Mouse (Mus musculus): ENCODE data around the gene Fgf18. TPM values are rescaled to one million over a fixed set of nuclear protein-coding genes. Genes with fewer than 3 reads are reported as not detected.

The Fgf18 gene
- polyA plus RNA-seq (2012; rRNA removed) = 0.52 and 0.89 TPM in 2 replicates

DNA sequence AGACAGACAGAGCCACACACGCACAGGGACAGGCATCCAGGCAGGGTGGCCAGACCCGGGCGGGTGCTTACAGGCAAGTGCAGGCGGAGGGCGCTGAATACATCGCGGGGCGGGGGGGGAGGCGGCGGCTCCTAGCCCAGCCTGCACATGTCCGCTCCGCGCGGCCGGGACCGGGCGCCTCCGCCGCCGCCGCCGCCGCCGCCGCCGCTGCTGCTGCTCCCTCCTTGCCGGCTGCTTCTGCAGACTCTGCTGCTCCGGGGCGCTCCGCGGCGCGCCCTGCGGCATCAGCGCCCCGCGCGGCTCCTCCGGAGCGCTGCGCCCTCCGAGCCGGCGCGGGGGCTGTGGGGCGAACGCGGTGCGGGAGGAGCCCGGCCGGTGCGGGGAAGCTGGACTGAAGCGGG, at the start of gene Fgf18:
Gene Fgf18, minus strand, starts transcription at position 230 of the 401 bp plus-strand sequence.
- Histone ChIP-seq H3K4me3 (ENCODE audit: control insufficient read depth, low read depth, low read length) (peak within 1 kb of the TSS; percentile 71), H3K36me3 (ENCODE audit: control insufficient read depth, insufficient read depth, low read length) (no peaks in the 10 kb centered on the region; the same call in 1 of the 2 replicates), H3K27me3 (ENCODE audit: control insufficient read depth, insufficient read depth, low read length) (no peaks in the 10 kb centered on the region), H3K4me1 (ENCODE audit: control insufficient read depth, insufficient read depth, low read length) (peaks cover 11% of the 10 kb centered on the region; the same call in 1 of the 2 replicates), H3K27ac (ENCODE audit: control insufficient read depth, insufficient read depth, low read depth, low read length) (no peak within 1 kb of the TSS)
- TF ChIP-seq POLR2A (IDR thresholded peaks at IDR 0.05; ENCODE audit: control insufficient read depth, low read depth, low read length) (no peak), CTCF (IDR thresholded peaks at IDR 0.05; ENCODE audit: control insufficient read depth, insufficient read depth, insufficient replicate concordance, low read depth, low read length) (no peak)

DNA sequence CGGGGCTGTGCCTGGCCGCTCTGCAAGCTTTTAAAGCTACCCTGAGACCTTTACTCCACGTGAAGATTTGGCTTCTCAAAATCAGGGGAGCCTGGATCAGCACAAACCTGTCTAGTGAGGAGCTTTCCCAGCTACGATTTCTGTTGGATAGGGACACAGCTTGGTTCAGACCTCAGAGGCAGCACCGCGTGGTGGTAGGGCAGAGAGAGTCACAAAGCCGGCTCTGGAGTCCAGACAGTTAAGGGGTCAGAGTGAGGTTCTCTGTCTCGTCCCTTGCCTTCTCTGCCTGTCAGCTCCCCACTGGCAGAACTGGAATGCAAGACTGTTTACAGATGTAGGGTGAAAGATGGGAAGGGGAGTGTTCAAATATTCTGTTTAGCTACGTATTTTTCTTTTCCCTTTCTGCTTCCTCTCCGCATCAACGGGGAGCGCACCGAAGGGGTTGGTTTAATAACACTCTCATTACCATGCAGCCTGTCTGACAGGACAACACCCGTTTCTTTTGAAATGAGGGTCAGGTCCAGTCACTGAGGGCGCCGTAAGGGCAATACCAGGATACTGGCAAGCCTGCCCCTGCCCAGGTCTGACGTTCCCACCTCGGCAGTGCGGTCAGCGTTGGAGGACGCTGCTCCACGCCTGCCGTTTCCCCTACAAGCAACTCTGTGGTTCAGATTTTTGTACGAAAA, 49.4 kb upstream of the Fgf18 start:
- Histone ChIP-seq H3K27ac (ENCODE audit: control insufficient read depth, insufficient read depth, low read depth, low read length) (no peak overlapping the region), H3K4me1 (ENCODE audit: control insufficient read depth, insufficient read depth, low read length) (peaks cover 10% of the 10 kb centered on the region), H3K27me3 (ENCODE audit: control insufficient read depth, insufficient read depth, low read length) (peaks cover 11% of the 10 kb centered on the region), H3K4me3 (ENCODE audit: control insufficient read depth, low read depth, low read length) (no peak overlapping the region), H3K36me3 (ENCODE audit: control insufficient read depth, insufficient read depth, low read length) (no peaks in the 10 kb centered on the region)
- TF ChIP-seq CTCF (IDR thresholded peaks at IDR 0.05; ENCODE audit: control insufficient read depth, insufficient read depth, insufficient replicate concordance, low read depth, low read length) = no peak
- TF ChIP-seq POLR2A (IDR thresholded peaks at IDR 0.05; ENCODE audit: control insufficient read depth, low read depth, low read length) = no peak

DNA sequence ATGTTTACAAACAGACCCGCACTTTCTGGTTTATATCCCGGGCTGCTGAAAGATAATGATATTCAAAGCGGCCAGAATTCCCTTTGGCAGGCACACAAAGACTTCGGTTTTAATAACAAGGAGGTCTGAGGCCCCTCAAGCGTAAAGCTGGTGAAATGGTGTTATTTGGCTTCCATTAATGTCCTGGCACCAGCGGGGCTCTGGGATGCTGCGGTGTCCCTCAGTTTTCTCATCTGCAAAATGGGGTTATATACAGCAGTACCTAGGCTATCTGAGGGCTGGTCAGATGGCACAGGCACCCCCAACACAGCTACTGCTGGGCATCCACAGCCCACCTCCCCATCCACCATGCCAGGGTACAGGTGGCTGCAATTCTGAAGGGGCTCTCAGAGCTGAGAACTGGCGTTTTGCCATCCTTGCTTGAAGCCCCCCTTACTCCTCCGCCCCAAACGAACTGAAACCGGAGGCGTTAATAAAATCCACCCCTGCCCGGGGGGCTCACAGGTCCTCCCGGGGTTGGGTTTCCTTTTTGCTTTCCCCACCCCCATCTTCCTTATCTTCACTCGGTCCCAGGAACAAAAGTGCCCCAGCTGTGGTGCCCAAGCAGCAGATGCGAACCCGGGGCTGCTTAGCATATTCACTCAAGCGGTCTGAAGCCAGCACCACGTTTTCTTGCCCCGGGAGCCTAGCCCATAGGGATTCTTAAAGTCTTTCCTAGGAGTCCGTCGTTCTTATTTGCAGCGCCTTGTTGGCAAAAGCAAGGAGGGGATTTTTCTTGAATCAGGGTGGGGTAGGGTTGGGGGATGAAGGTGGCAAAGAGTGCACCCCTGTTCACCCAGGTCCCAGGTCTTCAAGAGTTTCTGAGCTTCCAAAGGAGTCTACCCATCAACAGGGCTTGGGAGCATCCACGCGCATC, 48.6 kb upstream of the Fgf18 start:
- no peak for TF ChIP-seq POLR2A (IDR thresholded peaks at IDR 0.05; ENCODE audit: control insufficient read depth, low read depth, low read length)
- TF ChIP-seq CTCF (IDR thresholded peaks at IDR 0.05; ENCODE audit: control insufficient read depth, insufficient read depth, insufficient replicate concordance, low read depth, low read length) = no peak
- Histone ChIP-seq H3K4me3 (ENCODE audit: control insufficient read depth, low read depth, low read length) (no peak overlapping the region), H3K27me3 (ENCODE audit: control insufficient read depth, insufficient read depth, low read length) (peaks cover 8% of the 10 kb centered on the region), H3K4me1 (ENCODE audit: control insufficient read depth, insufficient read depth, low read length) (peaks cover 5% of the 10 kb centered on the region), H3K27ac (ENCODE audit: control insufficient read depth, insufficient read depth, low read depth, low read length) (no peak overlapping the region), H3K36me3 (ENCODE audit: control insufficient read depth, insufficient read depth, low read length) (no peaks in the 10 kb centered on the region)

DNA sequence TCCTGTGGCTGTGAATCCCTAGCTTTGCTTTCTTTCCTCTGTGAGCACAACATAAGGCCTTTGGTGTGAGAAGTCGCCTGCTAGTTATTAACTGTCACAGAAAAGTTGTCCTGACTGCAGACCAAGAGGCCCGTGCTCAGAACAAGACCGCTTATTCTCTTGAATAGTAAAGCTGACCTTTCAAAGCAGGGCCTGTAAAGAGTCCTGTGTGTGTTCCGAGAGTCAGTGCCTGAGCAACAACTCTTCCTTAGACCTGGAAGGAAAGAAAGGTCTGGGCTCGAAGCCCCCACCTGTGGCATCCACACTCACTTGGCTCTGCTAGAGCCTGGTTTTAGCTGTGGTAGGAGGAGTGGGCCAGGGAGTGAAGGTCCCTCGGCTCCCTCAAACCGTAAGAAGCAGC, 47.9 kb upstream of the Fgf18 start:
- Histone ChIP-seq H3K4me3 (ENCODE audit: control insufficient read depth, low read depth, low read length) (no peak overlapping the region), H3K36me3 (ENCODE audit: control insufficient read depth, insufficient read depth, low read length) (no peaks in the 10 kb centered on the region), H3K4me1 (ENCODE audit: control insufficient read depth, insufficient read depth, low read length) (peaks cover 1% of the 10 kb centered on the region; the same call in 1 of the 2 replicates), H3K27ac (ENCODE audit: control insufficient read depth, insufficient read depth, low read depth, low read length) (no peak overlapping the region), H3K27me3 (ENCODE audit: control insufficient read depth, insufficient read depth, low read length) (peaks cover 6% of the 10 kb centered on the region)
- TF ChIP-seq POLR2A (IDR thresholded peaks at IDR 0.05; ENCODE audit: control insufficient read depth, low read depth, low read length) (no peak), CTCF (IDR thresholded peaks at IDR 0.05; ENCODE audit: control insufficient read depth, insufficient read depth, insufficient replicate concordance, low read depth, low read length) (no peak)

DNA sequence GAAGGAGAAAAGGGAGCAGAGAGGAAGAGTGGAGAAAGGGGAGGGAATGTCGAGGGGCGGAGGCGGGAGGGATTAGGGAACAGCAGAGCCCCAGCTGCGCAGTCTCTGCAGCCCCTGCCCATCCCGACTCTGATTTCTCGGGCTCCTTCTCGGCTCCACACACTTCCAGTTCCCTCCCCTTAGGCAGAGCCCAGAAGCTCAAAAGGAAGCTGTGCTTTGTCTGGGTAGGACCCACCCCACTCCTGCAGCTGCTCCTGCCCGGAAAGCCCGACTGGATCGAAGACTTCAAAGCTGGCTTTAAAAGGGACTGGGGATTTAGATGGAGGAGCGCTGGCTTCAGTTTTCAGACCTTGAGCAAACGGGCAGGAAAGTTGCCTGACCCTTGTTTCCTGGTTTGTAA, 46.5 kb upstream of the Fgf18 start:
- no peaks in the 10 kb centered on the region; the same call in 1 of the 2 replicates for H3K4me1 ChIP-seq (ENCODE audit: control insufficient read depth, insufficient read depth, low read length)
- H3K27ac ChIP-seq (ENCODE audit: control insufficient read depth, insufficient read depth, low read depth, low read length) = no peak overlapping the region
- H3K4me3 ChIP-seq (ENCODE audit: control insufficient read depth, low read depth, low read length) = no peak overlapping the region
- H3K27me3 ChIP-seq (ENCODE audit: control insufficient read depth, insufficient read depth, low read length) = peaks cover 2% of the 10 kb centered on the region; the same call in 1 of the 2 replicates
- TF ChIP-seq CTCF (IDR thresholded peaks at IDR 0.05; ENCODE audit: control insufficient read depth, insufficient read depth, insufficient replicate concordance, low read depth, low read length) (no peak), POLR2A (IDR thresholded peaks at IDR 0.05; ENCODE audit: control insufficient read depth, low read depth, low read length) (no peak)
- H3K36me3 ChIP-seq (ENCODE audit: control insufficient read depth, insufficient read depth, low read length) = no peaks in the 10 kb centered on the region

DNA sequence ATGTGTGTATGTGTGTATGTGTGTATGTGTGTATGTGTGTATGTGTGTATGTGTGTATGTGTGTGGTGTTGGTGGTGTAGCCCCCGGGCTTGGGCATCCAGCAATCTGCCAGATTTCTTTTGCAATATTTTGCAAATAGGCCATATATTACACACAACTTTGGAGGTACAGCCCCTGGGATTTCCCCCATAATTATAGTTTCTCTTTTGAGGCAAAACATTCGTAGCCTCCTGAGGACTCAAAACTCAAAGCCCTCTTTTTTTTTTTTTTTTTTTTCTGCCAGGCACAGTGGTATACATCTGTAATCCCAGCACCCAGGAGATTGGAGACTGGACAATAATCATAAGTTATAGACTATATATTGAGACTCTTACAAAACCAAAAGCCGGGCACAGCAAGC, 34.6 kb upstream of the Fgf18 start:
- TF ChIP-seq CTCF (IDR thresholded peaks at IDR 0.05; ENCODE audit: control insufficient read depth, insufficient read depth, insufficient replicate concordance, low read depth, low read length) = no peak
- no peak for TF ChIP-seq POLR2A (IDR thresholded peaks at IDR 0.05; ENCODE audit: control insufficient read depth, low read depth, low read length)
- no peak overlapping the region for H3K4me3 ChIP-seq (ENCODE audit: control insufficient read depth, low read depth, low read length)
- H3K27ac ChIP-seq (ENCODE audit: control insufficient read depth, insufficient read depth, low read depth, low read length) = no peak overlapping the region
- H3K27me3 ChIP-seq (ENCODE audit: control insufficient read depth, insufficient read depth, low read length) = no peaks in the 10 kb centered on the region
- no peaks in the 10 kb centered on the region for H3K36me3 ChIP-seq (ENCODE audit: control insufficient read depth, insufficient read depth, low read length)
- H3K4me1 ChIP-seq (ENCODE audit: control insufficient read depth, insufficient read depth, low read length) = peaks cover 3% of the 10 kb centered on the region

DNA sequence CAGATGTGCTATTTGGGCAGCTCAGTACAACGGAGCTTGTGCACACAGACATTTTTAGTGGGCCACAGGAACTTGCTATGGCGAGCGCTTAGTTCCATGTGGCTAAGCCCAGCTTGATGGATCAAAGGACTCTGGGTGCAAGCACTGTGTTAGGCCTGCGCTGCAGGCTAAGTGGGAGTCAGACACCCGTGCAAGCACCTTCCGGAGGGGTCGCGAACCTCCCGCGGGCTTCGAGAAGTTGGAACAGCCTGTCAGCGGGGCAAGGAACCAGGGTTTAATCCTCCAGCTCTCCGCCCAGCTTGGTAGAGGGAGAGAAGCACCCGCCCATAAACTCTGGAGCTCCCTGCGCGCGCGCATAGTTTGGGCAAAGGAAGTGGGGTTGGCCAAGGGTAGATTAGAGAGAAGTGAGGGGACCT, 33.5 kb upstream of the Fgf18 start:
- Histone ChIP-seq H3K36me3 (ENCODE audit: control insufficient read depth, insufficient read depth, low read length) (no peaks in the 10 kb centered on the region), H3K27ac (ENCODE audit: control insufficient read depth, insufficient read depth, low read depth, low read length) (no peak overlapping the region), H3K4me1 (ENCODE audit: control insufficient read depth, insufficient read depth, low read length) (peaks cover 3% of the 10 kb centered on the region), H3K27me3 (ENCODE audit: control insufficient read depth, insufficient read depth, low read length) (no peaks in the 10 kb centered on the region), H3K4me3 (ENCODE audit: control insufficient read depth, low read depth, low read length) (no peak overlapping the region; the same call in 1 of the 2 replicates)
- TF ChIP-seq CTCF (IDR thresholded peaks at IDR 0.05; ENCODE audit: control insufficient read depth, insufficient read depth, insufficient replicate concordance, low read depth, low read length) (no peak), POLR2A (IDR thresholded peaks at IDR 0.05; ENCODE audit: control insufficient read depth, low read depth, low read length) (no peak)

Data from testis, adult 2 months (tissue).